Mouse (Mus musculus): Measurements from ENCODE around the gene Cgrrf1. TPM values are rescaled to one million over a fixed set of nuclear protein-coding genes. Genes with fewer than 3 reads are reported as not detected.

Gene Cgrrf1
- polyA plus RNA-seq, 1 experiment = 28.2 TPM

DNA sequence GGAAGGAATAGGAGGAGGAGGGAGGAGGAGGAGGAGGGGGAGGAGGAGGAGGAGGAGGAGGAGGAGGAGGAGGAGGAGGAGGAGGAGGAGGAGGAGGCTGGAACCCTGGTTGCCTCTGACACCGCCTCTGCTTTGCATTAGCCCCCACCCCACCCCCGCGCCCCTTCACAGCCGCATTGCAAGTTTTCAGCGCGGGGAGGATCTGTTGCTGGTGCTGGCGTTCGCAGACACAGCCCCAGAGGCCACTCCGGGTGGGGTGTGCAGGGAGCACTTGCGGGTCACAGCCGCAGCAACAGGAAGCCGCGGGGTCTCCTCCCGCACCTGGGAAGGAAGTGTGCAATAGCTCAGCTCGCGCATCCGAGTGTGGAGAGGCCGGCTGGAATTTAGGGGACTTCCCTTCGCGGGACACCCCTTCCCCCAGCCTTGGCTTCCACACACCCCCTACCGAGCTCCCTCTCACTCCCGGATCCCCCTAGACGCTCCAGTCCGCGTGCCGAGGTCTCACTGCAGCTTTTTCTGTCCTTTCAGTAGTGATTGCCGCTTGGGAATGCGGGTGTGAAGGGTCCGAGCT, 52.0 kb downstream of the Cgrrf1 start:
- TF ChIP-seq CTCF (IDR thresholded peaks at IDR 0.05; ENCODE audit: insufficient read depth, low read length) = no peak
- peaks cover 11% of the 10 kb centered on the region for H3K4me1 ChIP-seq (ENCODE audit: control insufficient read depth, insufficient read depth, low read length)
- DNase-seq = peak; percentile 56
- peak overlapping the region; percentile 78 for H3K4me3 ChIP-seq (replicated peaks; ENCODE audit: extremely low read depth, low read depth, low read length)
- 0% methylated on average over 29 of the region's 29 CpGs for WGBS

DNA sequence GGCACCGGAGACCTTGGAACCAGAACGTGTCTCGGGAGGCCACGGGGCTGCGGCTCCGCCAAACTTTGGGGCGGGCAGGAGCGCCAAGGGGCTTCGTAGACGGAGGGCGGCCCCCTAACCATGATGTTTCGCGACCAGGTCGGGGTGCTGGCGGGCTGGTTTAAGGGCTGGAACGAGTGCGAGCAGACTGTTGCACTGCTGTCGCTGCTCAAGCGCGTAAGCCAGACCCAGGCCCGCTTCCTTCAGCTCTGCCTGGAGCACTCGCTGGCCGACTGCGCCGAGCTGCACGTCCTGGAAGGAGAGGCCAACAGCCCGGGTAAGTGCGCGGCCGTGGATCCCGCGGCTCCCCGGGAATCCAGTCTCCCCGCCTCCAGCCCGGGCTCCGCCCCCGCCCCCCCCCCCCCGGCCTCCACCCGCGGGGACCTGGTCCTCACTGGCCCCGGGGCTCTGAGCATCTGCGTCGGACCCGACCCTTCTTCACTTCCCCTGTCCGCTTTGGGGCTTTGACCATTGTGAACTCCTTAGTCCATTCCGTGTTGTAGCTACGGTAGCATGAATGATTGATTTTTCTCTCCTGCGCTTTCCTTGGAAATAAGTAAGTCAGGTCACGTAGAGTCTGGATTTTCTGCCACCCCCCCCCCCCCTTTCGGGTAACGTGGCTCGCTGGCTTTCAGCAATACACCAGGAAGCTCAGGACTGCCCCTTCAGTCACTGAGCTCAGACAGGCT, 52.9 kb downstream of the Cgrrf1 start:
- Histone ChIP-seq H3K4me1 (ENCODE audit: control insufficient read depth, insufficient read depth, low read length) (peaks cover 11% of the 10 kb centered on the region), H3K4me3 (replicated peaks; ENCODE audit: extremely low read depth, low read depth, low read length) (peak overlapping the region; percentile 51)
- WGBS = under 1% methylated on average over 44 of the region's 52 CpGs
- peak; percentile 61 for DNase-seq
- TF ChIP-seq POLR2A (IDR thresholded peaks at IDR 0.05; ENCODE audit: borderline replicate concordance, extremely low read depth, low read depth, low read length) (peak; percentile 53; the same call in 1 of the 2 replicates), CTCF (IDR thresholded peaks at IDR 0.05; ENCODE audit: insufficient read depth, low read length) (no peak)

DNA sequence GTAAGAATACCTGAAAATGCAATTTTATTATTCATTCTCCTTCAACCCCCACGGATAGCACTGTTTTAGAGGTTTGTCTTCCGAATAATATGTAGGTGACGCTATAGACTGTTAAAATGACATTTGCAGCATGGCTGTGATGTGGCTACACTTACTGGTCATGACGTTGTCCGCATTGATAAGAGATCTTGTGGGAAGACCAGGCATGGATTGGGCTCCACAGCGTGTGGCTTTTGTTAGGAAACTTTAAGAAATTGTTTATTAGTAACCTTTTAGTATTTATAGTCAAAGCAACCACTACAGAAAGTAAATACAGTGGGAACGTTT, 53.5 kb downstream of the Cgrrf1 start:
- WGBS = 14% methylated on average over 7 of the region's 7 CpGs
- TF ChIP-seq POLR2A (IDR thresholded peaks at IDR 0.05; ENCODE audit: borderline replicate concordance, extremely low read depth, low read depth, low read length) (no peak), CTCF (IDR thresholded peaks at IDR 0.05; ENCODE audit: insufficient read depth, low read length) (no peak)
- Histone ChIP-seq H3K4me3 (replicated peaks; ENCODE audit: extremely low read depth, low read depth, low read length) (peak overlapping the region; percentile 51), H3K4me1 (ENCODE audit: control insufficient read depth, insufficient read depth, low read length) (peaks cover 11% of the 10 kb centered on the region)
- DNase-seq = no peak

DNA sequence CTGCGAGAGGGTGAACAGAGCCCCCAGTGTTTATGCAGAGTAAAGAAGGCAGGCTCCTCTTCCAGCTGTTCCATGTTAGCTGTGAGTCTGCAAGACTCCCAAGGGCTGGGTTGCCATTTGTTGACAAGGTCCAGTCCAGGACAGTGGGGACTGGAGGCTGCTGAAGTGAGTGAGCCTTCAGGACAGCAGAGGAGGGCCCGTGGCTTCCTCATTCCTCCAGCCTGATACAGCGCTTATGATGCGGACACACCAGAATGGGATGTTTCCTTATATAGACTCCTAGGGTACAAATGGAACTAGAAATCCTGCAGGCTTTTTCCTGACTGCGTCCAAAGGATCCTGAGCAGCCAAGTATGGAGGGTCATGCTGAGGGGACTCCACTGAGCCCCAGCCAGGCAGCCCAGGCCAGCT, 54.0 kb downstream of the Cgrrf1 start:
- no peak for TF ChIP-seq CTCF (IDR thresholded peaks at IDR 0.05; ENCODE audit: insufficient read depth, low read length)
- 0 out of 2 replicates have a peak, but pooled peaks have one; percentile 12 for TF ChIP-seq POLR2A (IDR thresholded peaks at IDR 0.05; ENCODE audit: borderline replicate concordance, extremely low read depth, low read depth, low read length)
- 41% methylated on average over 5 of the region's 5 CpGs for WGBS
- no peak overlapping the region for H3K4me3 ChIP-seq (replicated peaks; ENCODE audit: extremely low read depth, low read depth, low read length)
- peak; percentile 20 for DNase-seq
- H3K4me1 ChIP-seq (ENCODE audit: control insufficient read depth, insufficient read depth, low read length) = peaks cover 11% of the 10 kb centered on the region

DNA sequence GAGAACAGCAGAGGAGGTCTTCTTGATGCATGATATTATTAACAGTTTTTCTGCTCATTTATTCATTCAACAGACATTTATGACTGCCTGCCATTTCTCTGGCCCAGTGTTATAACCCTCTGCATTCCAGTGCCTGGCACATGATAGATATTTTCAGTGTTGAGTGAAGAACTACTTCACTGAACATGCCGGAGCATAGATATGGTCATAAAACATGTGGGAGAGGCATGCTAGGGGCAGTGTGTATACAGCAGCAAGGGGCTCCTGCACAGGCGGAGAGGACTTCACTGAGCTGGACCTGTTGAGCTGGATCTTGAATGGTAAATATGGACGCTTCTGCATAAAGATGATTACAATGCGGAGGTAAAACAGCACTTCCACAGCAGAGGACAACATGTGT, 57.2 kb downstream of the Cgrrf1 start:
- WGBS = 79% methylated on average over 4 of the region's 4 CpGs

DNA sequence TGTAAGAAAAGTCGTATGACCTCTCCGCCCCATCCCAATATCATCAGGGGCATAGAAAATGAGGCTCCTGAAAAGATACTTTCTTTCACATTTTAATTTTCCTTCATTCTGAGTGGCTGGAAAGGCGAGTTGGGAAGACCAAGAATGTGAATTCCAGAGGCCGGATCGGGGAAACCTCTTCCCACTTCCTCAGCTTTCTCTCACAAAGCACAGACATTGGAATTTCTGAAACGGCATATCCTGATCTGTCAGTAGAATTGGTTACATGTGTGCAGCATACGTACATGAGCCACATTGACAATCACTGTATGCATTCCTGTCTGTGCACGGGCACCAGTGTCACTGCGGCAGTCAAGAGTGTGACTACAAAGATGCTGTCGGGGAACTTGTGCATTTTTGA, 62.0 kb downstream of the Cgrrf1 start:
- H3K4me1 ChIP-seq (ENCODE audit: control insufficient read depth, insufficient read depth, low read length) = no peaks in the 10 kb centered on the region
- TF ChIP-seq POLR2A (IDR thresholded peaks at IDR 0.05; ENCODE audit: borderline replicate concordance, extremely low read depth, low read depth, low read length) = no peak
- TF ChIP-seq CTCF (IDR thresholded peaks at IDR 0.05; ENCODE audit: insufficient read depth, low read length) = no peak
- DNase-seq = no peak
- H3K4me3 ChIP-seq (replicated peaks; ENCODE audit: extremely low read depth, low read depth, low read length) = no peak overlapping the region
- WGBS = 86% methylated on average over 10 of the region's 10 CpGs

More for the DNA sequence above, 57.2 kb downstream of the Cgrrf1 start:
- H3K4me3 ChIP-seq (replicated peaks; ENCODE audit: extremely low read depth, low read depth, low read length) = no peak overlapping the region
- no peak for DNase-seq
- no peak for TF ChIP-seq POLR2A (IDR thresholded peaks at IDR 0.05; ENCODE audit: borderline replicate concordance, extremely low read depth, low read depth, low read length)
- no peak for TF ChIP-seq CTCF (IDR thresholded peaks at IDR 0.05; ENCODE audit: insufficient read depth, low read length)
- peaks cover 9% of the 10 kb centered on the region for H3K4me1 ChIP-seq (ENCODE audit: control insufficient read depth, insufficient read depth, low read length)

DNA sequence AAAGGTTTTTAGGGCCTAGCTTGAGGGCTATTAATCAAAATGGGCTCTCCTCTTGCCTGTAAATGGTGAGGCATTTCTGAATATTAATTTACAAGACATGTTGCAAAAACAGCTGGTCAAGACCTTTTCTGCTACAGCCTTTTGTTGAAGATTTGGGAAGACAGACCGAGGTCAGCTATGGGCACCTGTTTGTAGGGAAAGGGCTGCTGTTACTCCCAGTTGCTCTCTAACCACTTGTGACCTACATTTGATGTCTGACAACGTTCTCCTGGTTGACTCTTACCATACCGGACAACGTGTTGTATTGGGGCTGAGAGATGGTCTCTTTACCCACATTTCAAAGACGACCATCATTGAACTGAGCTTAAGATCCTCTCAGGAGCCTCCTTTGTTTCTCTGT, 66.0 kb downstream of the Cgrrf1 start:
- H3K4me1 ChIP-seq (ENCODE audit: control insufficient read depth, insufficient read depth, low read length) = no peaks in the 10 kb centered on the region
- DNase-seq = no peak
- 89% methylated on average over 5 of the region's 5 CpGs for WGBS
- no peak overlapping the region for H3K4me3 ChIP-seq (replicated peaks; ENCODE audit: extremely low read depth, low read depth, low read length)
- no peak for TF ChIP-seq CTCF (IDR thresholded peaks at IDR 0.05; ENCODE audit: insufficient read depth, low read length)
- TF ChIP-seq POLR2A (IDR thresholded peaks at IDR 0.05; ENCODE audit: borderline replicate concordance, extremely low read depth, low read depth, low read length) = no peak

DNA sequence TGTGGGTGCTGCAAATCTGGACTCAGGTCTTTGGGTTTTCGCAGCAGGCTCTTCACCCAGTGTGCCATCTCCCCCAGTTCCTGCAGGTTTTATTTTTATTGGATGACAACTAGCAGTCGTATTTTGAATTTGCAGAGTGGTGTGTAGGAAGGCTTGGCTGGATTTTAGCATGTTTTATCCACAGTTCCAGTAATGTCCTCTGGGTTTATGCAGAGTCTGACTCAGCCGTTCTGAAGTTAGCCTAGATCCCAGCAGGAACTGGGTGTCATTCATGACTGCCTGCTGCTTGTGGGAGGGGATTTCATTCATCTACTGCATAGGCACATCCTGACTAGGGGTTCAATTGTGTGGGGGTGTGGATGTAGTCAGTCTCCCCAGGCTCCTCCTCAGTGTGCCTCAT, 66.7 kb downstream of the Cgrrf1 start:
- TF ChIP-seq POLR2A (IDR thresholded peaks at IDR 0.05; ENCODE audit: borderline replicate concordance, extremely low read depth, low read depth, low read length) (no peak), CTCF (IDR thresholded peaks at IDR 0.05; ENCODE audit: insufficient read depth, low read length) (no peak)
- 64% methylated on average over 3 of the region's 3 CpGs for WGBS
- no peaks in the 10 kb centered on the region for H3K4me1 ChIP-seq (ENCODE audit: control insufficient read depth, insufficient read depth, low read length)
- no peak overlapping the region for H3K4me3 ChIP-seq (replicated peaks; ENCODE audit: extremely low read depth, low read depth, low read length)
- DNase-seq = no peak

DNA sequence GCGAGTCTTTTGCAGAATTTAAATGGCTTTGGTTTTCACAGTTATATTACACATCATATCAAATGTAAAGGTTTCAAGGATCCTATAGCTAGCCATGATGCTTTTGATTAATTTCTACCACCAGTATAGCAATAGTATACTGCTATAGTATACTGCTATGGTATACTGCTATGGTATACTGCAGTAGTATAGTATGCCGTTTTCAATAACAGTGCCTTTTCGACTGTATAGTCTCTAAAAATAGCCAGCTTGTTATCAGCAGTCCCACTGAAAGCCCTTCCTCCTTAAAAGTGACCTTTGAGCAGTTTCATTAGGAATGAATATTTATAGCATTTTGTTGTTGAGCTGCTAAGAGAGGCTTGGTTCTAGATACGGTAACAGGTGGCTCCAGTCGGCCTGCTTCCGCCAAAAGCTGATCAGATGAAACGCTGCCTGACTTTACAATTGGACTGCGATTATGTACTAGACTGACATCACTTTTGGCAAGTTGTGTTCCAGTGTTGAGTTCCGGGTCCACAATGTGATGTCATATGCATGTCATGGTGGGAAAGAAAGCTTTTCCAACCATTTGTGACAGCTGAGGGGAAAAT, 70.7 kb downstream of the Cgrrf1 start:
- H3K4me3 ChIP-seq (replicated peaks; ENCODE audit: extremely low read depth, low read depth, low read length) = no peak overlapping the region
- 79% methylated on average over 9 of the region's 9 CpGs for WGBS
- TF ChIP-seq POLR2A (IDR thresholded peaks at IDR 0.05; ENCODE audit: borderline replicate concordance, extremely low read depth, low read depth, low read length) = no peak
- TF ChIP-seq CTCF (IDR thresholded peaks at IDR 0.05; ENCODE audit: insufficient read depth, low read length) = no peak
- no peaks in the 10 kb centered on the region for H3K4me1 ChIP-seq (ENCODE audit: control insufficient read depth, insufficient read depth, low read length)
- no peak for DNase-seq

Other genes with a start within 250 kb of the Cgrrf1 start
- 0.50 and 1.1 TPM in 2 replicates for gene Cdkn3, start 71.6 kb upstream of the Cgrrf1 start, polyA plus RNA-seq (2012; rRNA removed)
- 44.8 and 48.8 TPM in 2 replicates for gene Cnih1, start 43.7 kb upstream of the Cgrrf1 start, polyA plus RNA-seq (2012; rRNA removed)
- 10.7 and 20.7 TPM in 2 replicates for gene Gmfb, start 9.9 kb upstream of the Cgrrf1 start, polyA plus RNA-seq (2012; rRNA removed)
- 28.4 and 31.1 TPM in 2 replicates for gene Samd4, start 50.7 kb downstream of the Cgrrf1 start, polyA plus RNA-seq (2012; rRNA removed)

Measured in lung, adult 2 months (tissue).